Mouse (Mus musculus) small intestine, adult 2 months (tissue): ENCODE measurements around the gene Pnmal2. TPM values are rescaled to one million over a fixed set of nuclear protein-coding genes. Genes with fewer than 3 reads are reported as not detected.

Source experiments
- H3K27ac ChIP-seq: fragments of 200-500 bp; 2 replicates; pipeline ENCODE4 v1.5.1; 2012; ENCODE audit warnings: low read depth, low read length, control low read depth, inconsistent platforms; ENCODE audit not compliant: insufficient read depth
- H3K27me3 ChIP-seq: fragments of 200-500 bp; 2 replicates; pipeline ENCODE4 v1.6.1; 2012; ENCODE audit warnings: mild to moderate bottlenecking, moderate library complexity, low read length, inconsistent platforms; ENCODE audit not compliant: control insufficient read depth, insufficient read depth
- H3K36me3 ChIP-seq: fragments of 200-500 bp; 2 replicates; pipeline ENCODE4 v1.6.1; 2012; ENCODE audit warnings: mild to moderate bottlenecking, low read length, control low read depth, inconsistent platforms; ENCODE audit not compliant: control insufficient read depth, insufficient read depth
- H3K4me1 ChIP-seq: fragments of 200-500 bp; 2 replicates; pipeline ENCODE4 v1.6.1; 2012; ENCODE audit warnings: low read length, inconsistent platforms, mixed read lengths; ENCODE audit not compliant: control insufficient read depth, insufficient read depth, insufficient read length
- H3K4me3 ChIP-seq: fragments of 200-500 bp; 2 replicates; pipeline ENCODE4 v1.5.1; 2012; ENCODE audit warnings: low read depth, mild to moderate bottlenecking, control low read depth, inconsistent platforms, low read length, moderate library complexity
- CTCF ChIP-seq: fragments of 200-500 bp; IDR thresholded peaks from 2 replicates; pipeline ENCODE4 v1.5.1; 2012; ENCODE audit warnings: low read depth, mild to moderate bottlenecking, control low read depth, inconsistent platforms, low read length, moderate library complexity, mixed read lengths; ENCODE audit not compliant: insufficient replicate concordance, insufficient read length; ENCODE audit errors: extremely low read depth
- POLR2A ChIP-seq: fragments of 200-500 bp; IDR thresholded peaks from 2 replicates; pipeline ENCODE4 v1.6.1; 2012; ENCODE audit warnings: low read depth, mild to moderate bottlenecking, control low read depth, inconsistent platforms, low read length, moderate library complexity
- WGBS: fragments of 180-500 bp; shearing (Covaris S2); methylation state at CpG from one replicate; pipeline ENCODE4 v1.1.7; 2018; 5-methylcytosine and 5-hydroxymethylcytosine counted together
- polyA plus RNA-seq: library from polyadenylated mRNA; depleted of rRNA; stranded (reverse); fragments of >200 nt; gene quantifications from 2 replicates; pipeline ENCODE4 v1.2.3, GENCODE M21; 2012; rRNA removed

Pnmal2 gene
- 1.2 and 1.4 TPM in 2 replicates for polyA plus RNA-seq

DNA sequence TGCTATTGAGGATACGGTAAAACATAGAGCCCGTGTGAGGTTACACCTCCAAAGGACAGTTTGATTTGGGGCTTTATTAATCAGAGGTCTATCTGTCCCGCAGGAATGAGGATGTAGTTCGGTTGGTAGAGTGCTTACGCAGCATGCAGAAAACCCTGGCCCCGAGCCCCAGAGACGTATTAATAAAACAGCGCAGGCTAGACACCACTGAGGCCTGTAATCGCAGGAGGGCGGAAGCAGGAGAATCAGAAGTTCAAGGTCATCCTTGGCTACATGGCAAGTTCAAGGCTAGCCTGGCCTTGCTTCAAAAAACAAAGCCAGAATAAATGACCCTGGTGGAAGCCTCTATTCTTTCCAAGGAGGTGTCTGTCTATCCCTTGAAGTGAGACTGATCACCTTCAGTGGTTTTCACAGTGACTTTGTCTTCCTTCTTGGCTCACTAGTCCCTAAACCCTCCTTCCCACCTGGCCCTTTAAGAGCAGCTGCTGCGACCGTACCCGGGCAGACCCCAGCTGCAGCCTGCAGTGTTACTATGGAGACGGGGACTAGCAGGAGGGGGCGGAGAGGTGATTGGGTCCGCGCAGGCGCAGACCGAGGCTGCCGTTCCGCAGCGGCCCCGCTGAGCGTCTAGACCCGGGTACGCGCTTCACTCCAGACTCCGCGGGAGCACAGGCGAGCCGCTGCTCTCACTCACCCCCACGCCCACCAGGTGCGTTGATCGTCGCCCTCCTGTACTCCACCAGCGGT, at the start of gene Pnmal2:
Pnmal2 (plus strand) TSS at position 622 of the 747 bp plus-strand sequence.
- no peak for TF ChIP-seq POLR2A
- TF ChIP-seq CTCF: no peak
- 23% methylated on average over 36 of the region's 36 CpGs for WGBS
- H3K4me1 ChIP-seq: peaks cover 8% of the 10 kb centered on the region; the same call in 1 of the 2 replicates
- no peak within 1 kb of the TSS for H3K27ac ChIP-seq
- H3K36me3 ChIP-seq: no peaks in the 10 kb centered on the region
- H3K4me3 ChIP-seq: peak within 1 kb of the TSS; percentile 57
- peaks cover 37% of the 10 kb centered on the region for H3K27me3 ChIP-seq

DNA sequence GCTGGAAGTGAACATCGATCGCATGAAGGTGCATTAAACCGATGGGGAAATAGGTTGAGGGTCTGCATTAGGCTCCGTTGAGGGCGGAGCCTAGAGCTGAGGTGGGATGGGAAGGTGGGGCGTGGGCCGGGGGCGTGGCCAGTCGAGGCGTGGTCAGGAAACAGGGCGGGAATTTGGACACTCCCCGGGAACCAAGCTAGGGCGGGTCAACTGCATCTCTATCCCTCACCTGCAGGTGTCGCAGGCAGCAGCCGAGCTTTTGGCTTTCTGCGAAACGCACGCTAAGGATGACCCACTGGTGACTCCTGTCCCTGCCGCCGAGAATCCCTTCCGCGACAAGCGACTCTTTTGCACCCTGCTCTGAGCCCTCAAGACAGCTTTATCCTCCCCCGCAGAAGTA, 49.5 kb upstream of the Pnmal2 start:
- H3K36me3 ChIP-seq: no peaks in the 10 kb centered on the region
- H3K27me3 ChIP-seq: peaks cover 9% of the 10 kb centered on the region
- H3K4me1 ChIP-seq: peaks cover 3% of the 10 kb centered on the region; the same call in 1 of the 2 replicates
- WGBS: under 1% methylated on average over 24 of the region's 24 CpGs
- H3K27ac ChIP-seq: no peak overlapping the region
- H3K4me3 ChIP-seq: peak overlapping the region; percentile 14; the same call in 1 of the 2 replicates
- TF ChIP-seq CTCF (peak; percentile 79), POLR2A (no peak)

DNA sequence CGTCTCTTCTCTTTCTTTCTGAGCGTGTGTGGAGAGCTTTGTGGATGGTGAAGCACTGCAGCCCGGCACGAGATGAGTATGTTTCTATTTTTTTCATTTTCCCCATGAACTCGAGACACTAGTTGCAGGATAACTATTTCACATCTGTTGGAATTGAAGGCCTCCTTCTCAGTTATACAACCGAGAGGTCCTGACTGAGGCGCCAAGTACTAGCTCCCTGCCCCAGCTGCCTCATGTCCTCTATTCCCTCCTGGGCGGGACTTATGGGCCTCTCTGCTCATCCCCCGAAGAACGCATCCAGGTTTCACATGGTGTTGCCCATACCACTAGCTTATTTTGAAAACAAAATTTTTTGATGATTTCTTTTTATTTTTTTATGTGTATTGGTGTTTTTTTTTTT, 49.0 kb upstream of the Pnmal2 start:
- no peak overlapping the region for H3K27ac ChIP-seq
- WGBS: 32% methylated on average over 10 of the region's 10 CpGs
- H3K4me3 ChIP-seq: no peak overlapping the region
- H3K27me3 ChIP-seq: peaks cover 9% of the 10 kb centered on the region
- peaks cover 3% of the 10 kb centered on the region; the same call in 1 of the 2 replicates for H3K4me1 ChIP-seq
- H3K36me3 ChIP-seq: no peaks in the 10 kb centered on the region
- TF ChIP-seq POLR2A (no peak), CTCF (no peak)

DNA sequence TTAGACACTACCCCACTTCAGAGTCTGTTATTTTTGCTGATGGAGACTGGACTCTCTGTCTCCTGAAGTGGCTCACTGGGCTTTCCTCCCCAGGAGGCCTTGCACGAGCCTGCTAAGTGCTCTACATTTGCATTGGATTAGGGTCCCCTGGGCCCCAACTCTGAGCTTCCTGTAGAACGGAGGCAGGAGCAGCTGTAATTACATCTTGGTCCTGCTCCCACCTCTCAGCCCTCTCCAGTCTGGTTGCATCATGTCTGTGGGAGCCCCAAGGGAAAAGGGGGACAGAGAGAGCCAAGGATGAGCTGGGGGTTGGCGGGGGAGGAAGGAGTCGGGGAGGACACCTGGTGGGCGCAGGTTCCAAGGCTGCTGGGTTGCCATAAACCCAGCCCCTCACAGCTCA, 44.0 kb upstream of the Pnmal2 start:
- TF ChIP-seq CTCF (no peak), POLR2A (no peak)
- Histone ChIP-seq H3K4me1 (no peaks in the 10 kb centered on the region), H3K4me3 (no peak overlapping the region), H3K36me3 (no peaks in the 10 kb centered on the region), H3K27me3 (no peaks in the 10 kb centered on the region), H3K27ac (no peak overlapping the region)
- 46% methylated on average over 5 of the region's 5 CpGs for WGBS

DNA sequence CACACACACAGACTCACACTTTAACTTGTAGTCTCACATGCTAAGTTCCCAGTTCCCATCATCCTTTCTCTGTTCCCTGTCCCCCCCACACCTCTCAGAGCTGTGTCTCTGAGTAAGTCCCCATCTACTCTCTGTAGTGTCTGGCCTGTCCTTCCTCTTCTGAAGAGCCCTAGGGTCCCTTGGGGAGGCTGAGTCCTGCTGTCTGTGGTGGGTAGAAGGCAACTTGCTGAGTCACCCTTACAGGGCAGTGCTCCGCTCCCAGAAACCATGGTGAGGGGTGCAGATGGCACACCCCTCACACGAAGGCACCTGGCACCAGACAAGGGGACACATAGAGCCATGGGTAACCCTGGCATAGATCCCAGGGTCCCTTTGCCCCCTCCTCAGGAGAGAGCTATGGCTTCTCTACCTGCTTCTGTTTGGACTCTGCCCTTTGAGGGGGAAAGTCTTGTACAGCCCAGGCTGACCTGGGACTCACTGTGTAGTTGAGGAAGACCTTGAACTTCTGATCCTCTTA, 41.0 kb upstream of the Pnmal2 start:
- no peaks in the 10 kb centered on the region for H3K36me3 ChIP-seq
- H3K27ac ChIP-seq: no peak overlapping the region
- no peak overlapping the region for H3K4me3 ChIP-seq
- WGBS: 74% methylated on average over 2 of the region's 2 CpGs
- H3K27me3 ChIP-seq: no peaks in the 10 kb centered on the region
- no peak for TF ChIP-seq POLR2A
- no peak for TF ChIP-seq CTCF
- no peaks in the 10 kb centered on the region for H3K4me1 ChIP-seq

DNA sequence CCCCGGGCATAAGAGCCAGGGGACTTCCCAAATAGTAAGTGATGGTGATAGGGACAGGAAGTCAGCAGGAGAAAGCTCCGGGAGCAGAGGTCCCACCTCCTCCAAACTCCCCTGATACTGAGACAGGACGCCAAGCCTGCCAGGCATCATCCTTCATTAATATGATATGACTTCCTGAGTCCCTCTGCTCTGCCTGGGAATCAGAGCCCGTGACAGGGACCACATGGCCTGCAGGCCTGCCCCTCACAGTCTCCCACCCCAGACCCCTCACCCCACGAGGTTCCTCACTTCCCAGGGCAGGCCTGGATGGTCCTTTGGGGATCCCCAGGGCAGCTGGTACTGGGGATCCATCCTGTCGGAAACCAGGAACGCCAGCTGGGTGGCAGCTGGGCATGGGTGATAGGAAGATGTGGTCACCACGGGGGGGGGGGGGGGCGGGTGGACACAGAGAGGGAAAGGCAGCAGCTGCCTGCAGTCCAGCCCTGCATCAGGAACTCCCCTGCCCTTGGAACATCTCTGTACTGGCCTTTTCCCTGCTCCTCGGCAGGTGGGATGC, 40.3 kb upstream of the Pnmal2 start:
- no peak overlapping the region for H3K27ac ChIP-seq
- TF ChIP-seq CTCF (no peak), POLR2A (no peak)
- H3K27me3 ChIP-seq: no peaks in the 10 kb centered on the region
- no peak overlapping the region for H3K4me3 ChIP-seq
- H3K4me1 ChIP-seq: no peaks in the 10 kb centered on the region; the same call in 1 of the 2 replicates
- WGBS: 67% methylated on average over 9 of the region's 10 CpGs
- H3K36me3 ChIP-seq: no peaks in the 10 kb centered on the region

DNA sequence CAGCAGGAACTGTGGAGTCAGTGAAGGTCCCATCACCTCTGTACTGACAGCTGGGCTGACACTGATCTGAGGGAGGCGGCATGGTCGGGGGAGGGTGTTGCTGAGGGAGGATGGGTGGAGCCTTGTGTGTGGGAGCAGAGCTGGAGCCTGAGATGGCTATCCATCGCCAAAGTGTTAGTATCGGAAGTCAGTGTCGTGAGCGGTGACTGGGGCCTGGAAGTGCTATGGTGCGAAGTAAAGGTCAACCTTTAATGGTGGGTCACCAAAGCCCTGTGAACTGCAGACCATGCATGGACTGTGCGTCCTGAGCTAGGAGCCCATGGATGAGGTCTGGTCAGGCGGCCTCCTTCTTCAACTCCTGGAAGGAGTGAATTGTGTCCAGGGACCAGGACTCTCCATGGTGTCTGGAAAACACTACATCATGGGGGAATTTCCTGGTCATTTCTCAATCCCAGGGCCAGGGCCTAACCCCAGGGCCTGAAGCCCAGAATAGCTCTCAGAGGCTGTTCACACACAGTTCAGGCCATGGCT, 38.9 kb upstream of the Pnmal2 start:
- no peaks in the 10 kb centered on the region for H3K27me3 ChIP-seq
- no peak overlapping the region for H3K4me3 ChIP-seq
- H3K4me1 ChIP-seq: no peaks in the 10 kb centered on the region; the same call in 1 of the 2 replicates
- no peak overlapping the region for H3K27ac ChIP-seq
- 66% methylated on average over 9 of the region's 9 CpGs for WGBS
- no peaks in the 10 kb centered on the region for H3K36me3 ChIP-seq
- TF ChIP-seq CTCF: no peak
- no peak for TF ChIP-seq POLR2A
